Mouse (Mus musculus) heart, postnatal 0 days (tissue): ENCODE results near the gene Flt1.

ENCODE experiments used
- CTCF ChIP-seq: IDR thresholded peaks from 2 replicates; pipeline ENCODE4 v1.5.1; 2016; ENCODE audit warnings: antibody characterized with exemption, control low read depth, low read depth
- EP300 ChIP-seq: IDR thresholded peaks from 2 replicates; pipeline ENCODE4 v1.6.1; 2016; ENCODE audit warnings: antibody characterized with exemption, low read depth

- TF ChIP-seq EP300 (no peak), CTCF (no peak)
Observed at GRCm38 (mm10) chr5:147704890-147705289, 20.9 kb downstream of the Flt1 start.
